Comparison of ENCODE assay signal across 14 mouse cellular contexts in genomic region chr5:104433968-104434565, GRCm38 (mm10). TPM values are rescaled to one million over a fixed set of nuclear protein-coding genes. Genes with fewer than 3 reads are reported as not detected.
A peak's percentile ranks its signal among the peaks of the same experiment; 100 is the strongest.
DNase-seq lines count a peak whose midpoint lies in the region; ATAC-seq and TF ChIP-seq lines count a peak whose summit lies in the region.
"Had no signal": no experiment of that assay in that cellular context is flagged by ENCODE, and none has a peak within 500 bp of the region (broad histone marks: within the 10 kb centered on the region; RNA-seq: fewer than 3 reads in every experiment).

No protein-coding gene starts in this region.

- H3K9ac ChIP-seq in intestine, embryonic 15.5 days: no peak overlapping the region
- no peak overlapping the region for H3K9ac ChIP-seq in intestine, embryonic 16.5 days (ENCODE audit: low read depth, low read length)
- H3K9ac ChIP-seq in ES-E14 (ENCODE audit: insufficient read depth, low read depth, low read length, poor library complexity, severe bottlenecking): no peak overlapping the region
- H3K9ac ChIP-seq: liver, embryonic 15.5 days; neural tube, embryonic 15.5 days had no signal

- 0 out of 2 replicates have a peak, but pooled peaks cover 6% of the 10 kb centered on the region for H3K4me1 ChIP-seq in intestine, embryonic 15.5 days (replicated peaks)
- peaks cover 2% of the 10 kb centered on the region; the same call in 1 of the 2 replicates for H3K4me1 ChIP-seq in intestine, embryonic 16.5 days (ENCODE audit: control insufficient read depth, insufficient read depth, low read length)
- H3K4me1 ChIP-seq in ES-E14 (ENCODE audit: control insufficient read depth in 2 of 2, insufficient read depth in 2 of 2, low read length in 2 of 2, poor library complexity in 1 of 2): peaks cover 13 to 18% of the 10 kb centered on the region in 2 experiments
- H3K4me1 ChIP-seq in embryonic facial prominence, embryonic 10.5 days: peaks cover 9% of the 10 kb centered on the region
- H3K4me1 ChIP-seq: liver, embryonic 15.5 days; neural tube, embryonic 15.5 days had no signal

- ATAC-seq in intestine, embryonic 15.5 days: peak; percentile 56
- ATAC-seq in intestine, embryonic 16.5 days: no peak
- ATAC-seq: intestine, postnatal 0 days had no signal

- no peaks in the 10 kb centered on the region for H3K36me3 ChIP-seq in intestine, embryonic 15.5 days
- no peaks in the 10 kb centered on the region for H3K36me3 ChIP-seq in intestine, embryonic 16.5 days (ENCODE audit: control insufficient read depth, insufficient read depth, low read length)
- H3K36me3 ChIP-seq in ES-E14 (ENCODE audit: control insufficient read depth, insufficient read depth, low read length, poor library complexity, severe bottlenecking): peaks cover 10% of the 10 kb centered on the region
- no peaks in the 10 kb centered on the region for H3K36me3 ChIP-seq in embryonic facial prominence, embryonic 10.5 days (replicated peaks)
- H3K36me3 ChIP-seq: liver, embryonic 15.5 days; neural tube, embryonic 15.5 days had no signal

- H3K27me3 ChIP-seq in intestine, embryonic 15.5 days (replicated peaks): no peaks in the 10 kb centered on the region
- H3K27me3 ChIP-seq in intestine, embryonic 16.5 days (replicated peaks; ENCODE audit: control insufficient read depth, insufficient read depth, low read length): no peaks in the 10 kb centered on the region
- H3K27me3 ChIP-seq in embryonic facial prominence, embryonic 10.5 days (replicated peaks; ENCODE audit: low read depth, poor library complexity, severe bottlenecking): no peaks in the 10 kb centered on the region
- H3K27me3 ChIP-seq: liver, embryonic 15.5 days; neural tube, embryonic 15.5 days; Patski had no signal

- no peak overlapping the region for H3K4me3 ChIP-seq in intestine, embryonic 15.5 days (replicated peaks)
- no peak overlapping the region for H3K4me3 ChIP-seq in intestine, embryonic 16.5 days (ENCODE audit: low read length)
- H3K4me3 ChIP-seq in ES-E14 (ENCODE audit: insufficient read depth in 1 of 2, low read depth in 1 of 2, low read length in 2 of 2, poor library complexity in 1 of 2, severe bottlenecking in 1 of 2): peak overlapping the region; percentile 47 to 61
- H3K4me3 ChIP-seq in embryonic facial prominence, embryonic 10.5 days: no peak overlapping the region
- H3K4me3 ChIP-seq: liver, embryonic 15.5 days; neural tube, embryonic 15.5 days had no signal

- in situ Hi-C loops in ES-E14 (cut with MboI; ENCODE audit: low sequenced_read_pairs in 2 of 2, unreplicated experiment in 2 of 2): no loop called here

- DNase-seq in 416B (ENCODE audit: low read depth) (peak; percentile 60), ES-E14 (ENCODE audit: low read depth, low spot score) (peak; percentile 68)
- peak; percentile 22 for DNase-seq in embryonic facial prominence, embryonic 10.5 days (ENCODE audit: low spot score)
- no peak for DNase-seq in frontal cortex, postnatal 14 days (ENCODE audit: low spot score in 2 of 2)
- DNase-seq in gastrocnemius, adult 18-20 months (ENCODE audit: low spot score): no peak
- DNase-seq in urinary bladder, postnatal 25 days (ENCODE audit: low spot score): no peak
- DNase-seq: cerebellum, adult 2 months; right cerebral cortex, adult 18-20 months had no signal

- 47% methylated on average over 6 of the region's 6 CpGs for WGBS in intestine, embryonic 15.5 days
- 45% methylated on average over 6 of the region's 6 CpGs for WGBS in intestine, embryonic 16.5 days
- WGBS in embryonic facial prominence, embryonic 10.5 days: 33% methylated on average over 6 of the region's 6 CpGs

- H3K9me3 ChIP-seq in intestine, embryonic 15.5 days: no peaks in the 10 kb centered on the region
- H3K9me3 ChIP-seq in intestine, embryonic 16.5 days (ENCODE audit: control insufficient read depth, low read length): no peaks in the 10 kb centered on the region
- no peaks in the 10 kb centered on the region for H3K9me3 ChIP-seq in ES-E14 (ENCODE audit: control insufficient read depth, insufficient read depth, low read depth, low read length)
- no peaks in the 10 kb centered on the region for H3K9me3 ChIP-seq in embryonic facial prominence, embryonic 10.5 days
- H3K9me3 ChIP-seq: liver, embryonic 15.5 days; neural tube, embryonic 15.5 days had no signal

- no peak overlapping the region for H3K4me2 ChIP-seq in intestine, embryonic 15.5 days (replicated peaks)
- H3K4me2 ChIP-seq in intestine, embryonic 16.5 days (ENCODE audit: low read depth, low read length): no peak overlapping the region
- H3K4me2 ChIP-seq: liver, embryonic 15.5 days; neural tube, embryonic 15.5 days had no signal

- no peak overlapping the region for H3K27ac ChIP-seq in intestine, embryonic 15.5 days
- H3K27ac ChIP-seq in intestine, embryonic 16.5 days (ENCODE audit: low read length): no peak overlapping the region
- peak overlapping the region; percentile 87 for H3K27ac ChIP-seq in ES-E14 (ENCODE audit: insufficient read depth, low read depth, low read length, poor library complexity, severe bottlenecking)
- H3K27ac ChIP-seq in embryonic facial prominence, embryonic 10.5 days (replicated peaks): no peak overlapping the region; the same call in 1 of the 2 replicates
- H3K27ac ChIP-seq: liver, embryonic 15.5 days; neural tube, embryonic 15.5 days had no signal

TF ChIP-seq in ES-E14, 5 proteins besides CTCF, POLR2A, EP300 and RAD21:
- TF ChIP-seq CHD2 (IDR thresholded peaks at IDR 0.05; ENCODE audit: low read depth, low read length) (peak; percentile 60; the same call in 1 of the 2 replicates), MAFK (IDR thresholded peaks at IDR 0.05; ENCODE audit: insufficient read depth, low read depth, low read length) (peak; percentile 38; the same call in 1 of the 2 replicates), ZC3H11A (IDR thresholded peaks at IDR 0.05; ENCODE audit: borderline replicate concordance, low read depth, low read length) (no peak), ZNF384 (IDR thresholded peaks at IDR 0.05; ENCODE audit: low read depth, low read length) (no peak)

RNA-seq across cellular contexts. Expression of gene Spp1, which starts 0.9 kb away (rescaled TPM):
- polyA plus RNA-seq in intestine, embryonic 15.5 days (2015; fragmentation: Nextera tagmentation; extraction: Ambion mirVana): 78.0 and 101 TPM in 2 replicates
- 42.5 and 46.6 TPM in 2 replicates for polyA plus RNA-seq in intestine, embryonic 16.5 days (2015; fragmentation: Nextera tagmentation; extraction: Ambion mirVana)
- 654 and 1,326 TPM in 2 replicates for total RNA-seq in ES-E14 (2012; rRNA removed)
- 6.0 and 6.5 TPM in 2 replicates for polyA plus RNA-seq in embryonic facial prominence, embryonic 10.5 days (2016; fragmentation: Nextera tagmentation; extraction: Ambion mirVana)
- total RNA-seq in gastrocnemius, adult 18-20 months (2021): 1 to 10 TPM; 1.9 to 4.2 TPM

RNA-seq across cellular contexts. Expression of gene Pkd2, which starts 25.2 kb away (rescaled TPM):
- polyA plus RNA-seq in intestine, embryonic 15.5 days (2015; fragmentation: Nextera tagmentation; extraction: Ambion mirVana): 11.2 and 11.8 TPM in 2 replicates
- polyA plus RNA-seq in intestine, embryonic 16.5 days (2015; fragmentation: Nextera tagmentation; extraction: Ambion mirVana): 6.4 and 6.6 TPM in 2 replicates
- 38.7 and 64.4 TPM in 2 replicates for total RNA-seq in ES-E14 (2012; rRNA removed)
- polyA plus RNA-seq in embryonic facial prominence, embryonic 10.5 days (2016; fragmentation: Nextera tagmentation; extraction: Ambion mirVana): 10.3 and 10.5 TPM in 2 replicates
- total RNA-seq in gastrocnemius, adult 18-20 months (2021): 10 to 100 TPM in 1 of 2 experiments, 1 to 10 TPM in 1; 6.5 to 10.9 TPM

Comparison
In these comparisons a context has a peak if more than half of its experiments do, and no peak if none do; other contexts are left out.
1. H3K4me3 ChIP-seq: peak in ES-E14 (2 of 2); none in intestine, embryonic 15.5 days (single experiment), intestine, embryonic 16.5 days (single experiment) and embryonic facial prominence, embryonic 10.5 days (single experiment).
2. DNase-seq: peak in 416B (single experiment), ES-E14 (single experiment) and embryonic facial prominence, embryonic 10.5 days (single experiment); none in frontal cortex, postnatal 14 days (0 of 2), gastrocnemius, adult 18-20 months (single experiment) and urinary bladder, postnatal 25 days (single experiment).